Mouse (Mus musculus) MEL-GATA-1-ER (cell line): ENCODE data around the gene Frs2.

Experiments
- DNase-seq: peaks from one replicate; pipeline ENCODE4 v3.0.0-alpha.2; 2012; ENCODE audit warnings: low read depth; ENCODE audit errors: extremely low read depth

Frs2 gene

GRCm38 (mm10) chr10:117148361-117149003 is at the start of gene Frs2:
Frs2 (minus strand) TSS chr10:117148534.
- peak; percentile 85 for DNase-seq

GRCm38 (mm10) chr10:117196696-117197095 is 48.4 kb upstream of the Frs2 start:
- DNase-seq, result no peak

GRCm38 (mm10) chr10:117195748-117196147 is 47.4 kb upstream of the Frs2 start:
- DNase-seq, result no peak

GRCm38 (mm10) chr10:117195005-117195404 is 46.7 kb upstream of the Frs2 start:
- DNase-seq, result no peak

- no peak for DNase-seq
Observed at GRCm38 (mm10) chr10:117193364-117193763, 45.0 kb upstream of the Frs2 start.

GRCm38 (mm10) chr10:117185399-117186089 is 37.2 kb upstream of the Frs2 start:
- DNase-seq, result no peak

- DNase-seq, result no peak
Observed at GRCm38 (mm10) chr10:117181098-117181497, 32.8 kb upstream of the Frs2 start.

GRCm38 (mm10) chr10:117174645-117175044 is 26.3 kb upstream of the Frs2 start:
- DNase-seq, result no peak

- DNase-seq, result no peak
Observed at GRCm38 (mm10) chr10:117173566-117174438, 25.5 kb upstream of the Frs2 start.

- DNase-seq, result no peak
Observed at GRCm38 (mm10) chr10:117173111-117173510, 24.8 kb upstream of the Frs2 start.

- DNase-seq, result no peak
Observed at GRCm38 (mm10) chr10:117172069-117172468, 23.7 kb upstream of the Frs2 start.

- DNase-seq, result no peak
Observed at GRCm38 (mm10) chr10:117166785-117167425, 18.6 kb upstream of the Frs2 start.

- DNase-seq, result no peak
Observed at GRCm38 (mm10) chr10:117162662-117163061, 14.3 kb upstream of the Frs2 start.

- DNase-seq, result no peak
Observed at GRCm38 (mm10) chr10:117160099-117160498, 11.8 kb upstream of the Frs2 start.

- DNase-seq, result no peak
Observed at GRCm38 (mm10) chr10:117152247-117152646, 3.9 kb upstream of the Frs2 start.

- no peak for DNase-seq
Observed at GRCm38 (mm10) chr10:117151676-117152075, 3.3 kb upstream of the Frs2 start.

GRCm38 (mm10) chr10:117151241-117151640 is 2.9 kb upstream of the Frs2 start:
- DNase-seq, result no peak

- no peak for DNase-seq
Observed at GRCm38 (mm10) chr10:117150764-117151163, 2.4 kb upstream of the Frs2 start.

GRCm38 (mm10) chr10:117149942-117150617 is 1.7 kb upstream of the Frs2 start:
- DNase-seq, result no peak

GRCm38 (mm10) chr10:117149241-117149640 is 907 bp upstream of the Frs2 start:
- no peak for DNase-seq
